Mouse (Mus musculus) myocyte (in vitro differentiated cells): ENCODE measurements at regions not wholly inside any gene's neighbourhood (a gene's known extent, or its start where the extent isn't known, plus 50 kb on each side); places are given as distances from the start of the nearest gene placed in this dataset.

ENCODE experiments used
- MYOG ChIP-seq, 3 experiments: IDR thresholded peaks; one replicate each; pipeline ENCODE4 v1.6.1; 2011; ENCODE audit warnings: control low read depth in 2 of 3, low read depth in 2 of 3, mild to moderate bottlenecking in 2 of 3; ENCODE audit not compliant: insufficient read length in 2 of 3, control insufficient read depth in 1 of 3, insufficient read depth in 1 of 3
- POLR2A ChIP-seq: IDR thresholded peaks from one replicate; pipeline ENCODE4 v1.6.1; 2011; ENCODE audit warnings: low read depth, mild to moderate bottlenecking, control low read depth, moderate library complexity; ENCODE audit not compliant: insufficient read length
- POLR2AphosphoS2 ChIP-seq: IDR thresholded peaks from one replicate; pipeline ENCODE4 v1.6.1; 2011; ENCODE audit warnings: low read depth, control low read depth; ENCODE audit not compliant: insufficient read length
- TCF12 ChIP-seq: IDR thresholded peaks from one replicate; pipeline ENCODE4 v1.6.1; 2011; ENCODE audit warnings: mild to moderate bottlenecking, control low read depth; ENCODE audit not compliant: poor library complexity, insufficient read depth, severe bottlenecking
- TCF3 ChIP-seq: IDR thresholded peaks from one replicate; pipeline ENCODE4 v1.6.1; 2011; ENCODE audit warnings: low read depth, control low read depth; ENCODE audit not compliant: insufficient read length

- TF ChIP-seq TCF12 = peak; percentile 59
- TF ChIP-seq MYOG (IDR thresholded peaks at IDR 0.05; ENCODE audit: control insufficient read depth in 1 of 3, insufficient read depth in 1 of 3, insufficient read length in 2 of 3, low read depth in 2 of 3) = peak; percentile 35 to 87 (median 45)
- TF ChIP-seq POLR2A = no peak
- TF ChIP-seq POLR2AphosphoS2 = no peak
- no peak for TF ChIP-seq TCF3
Observed at GRCm38 (mm10) chr6:91622425-91622824, 61.4 kb upstream of the Slc6a6 start.
